In the genomic region with DNA sequence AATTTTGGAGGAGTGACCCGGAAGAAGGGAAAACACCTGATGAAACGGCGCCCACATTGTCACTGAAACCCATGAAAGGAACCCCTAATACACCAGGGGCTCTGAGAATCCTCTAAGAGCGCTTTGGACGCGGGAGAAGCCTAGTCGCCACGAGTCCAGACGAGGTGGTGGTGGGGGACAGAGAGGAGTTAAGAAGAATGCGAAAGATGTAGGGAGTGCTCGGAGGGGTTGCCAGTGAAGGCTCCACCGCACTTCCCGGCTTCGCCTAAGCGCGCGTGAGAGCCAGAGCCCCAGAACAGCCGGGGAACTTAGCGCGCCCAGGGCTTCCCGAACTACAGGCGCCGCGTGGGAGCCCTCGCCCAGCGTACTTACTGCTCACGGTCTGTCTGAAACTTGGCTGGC, we compare ENCODE assay signal across 8 mouse cellular contexts. TPM values are rescaled to one million over a fixed set of nuclear protein-coding genes. Genes with fewer than 3 reads are reported as not detected.
DNase-seq lines count a peak whose midpoint lies in the region; ATAC-seq and TF ChIP-seq lines count a peak whose summit lies in the region.

No protein-coding gene starts in this region.

- H3K4me3 ChIP-seq in E14TG2a.4 (replicated peaks; ENCODE audit: low read length) = peak overlapping the region; percentile 90
- peak overlapping the region; percentile 89 for H3K4me3 ChIP-seq in forebrain, embryonic 15.5 days
- peak overlapping the region; percentile 73 for H3K4me3 ChIP-seq in limb, embryonic 13.5 days
- peak overlapping the region; percentile 66 for H3K4me3 ChIP-seq in neural tube, embryonic 14.5 days (ENCODE audit: low read depth, low read length)

- H3K36me3 ChIP-seq in E14TG2a.4 (ENCODE audit: insufficient read depth, low read length) = no peaks in the 10 kb centered on the region
- H3K36me3 ChIP-seq in forebrain, embryonic 15.5 days = no peaks in the 10 kb centered on the region
- no peaks in the 10 kb centered on the region for H3K36me3 ChIP-seq in limb, embryonic 13.5 days
- H3K36me3 ChIP-seq in neural tube, embryonic 14.5 days (ENCODE audit: control insufficient read depth, insufficient read depth, low read length) = no peaks in the 10 kb centered on the region

- peak overlapping the region; percentile 94 for H3K4me2 ChIP-seq in forebrain, embryonic 15.5 days (replicated peaks)
- peak overlapping the region; percentile 92 for H3K4me2 ChIP-seq in limb, embryonic 13.5 days (replicated peaks)
- H3K4me2 ChIP-seq in neural tube, embryonic 14.5 days (ENCODE audit: low read depth, low read length) = peak overlapping the region; percentile 98

- ATAC-seq in forebrain, embryonic 15.5 days (replicated peaks) = no peak
- ATAC-seq in limb, embryonic 13.5 days (ENCODE audit: low FRiP score, low read depth) = no peak
- no peak for ATAC-seq in neural tube, embryonic 14.5 days (ENCODE audit: low read depth)
- ATAC-seq in CD4-positive, CD25-positive, alpha-beta regulatory T cell, adult 4 months = no peak

- DNase-seq in cerebellum, postnatal 25 days = peak; percentile 25 to 29
- DNase-seq in cerebellum, adult 18-20 months = no peak
- DNase-seq in urinary bladder, postnatal 10 days (ENCODE audit: low spot score) = no peak

- H3K4me1 ChIP-seq in E14TG2a.4 (replicated peaks; ENCODE audit: low read depth, low read length) = peaks cover 36% of the 10 kb centered on the region
- H3K4me1 ChIP-seq in forebrain, embryonic 15.5 days = peaks cover 38% of the 10 kb centered on the region
- peaks cover 34% of the 10 kb centered on the region for H3K4me1 ChIP-seq in limb, embryonic 13.5 days
- peaks cover 14% of the 10 kb centered on the region for H3K4me1 ChIP-seq in neural tube, embryonic 14.5 days (ENCODE audit: control insufficient read depth, insufficient read depth, low read length)

- H3K9ac ChIP-seq in forebrain, embryonic 15.5 days (replicated peaks) = peak overlapping the region; percentile 75
- H3K9ac ChIP-seq in limb, embryonic 13.5 days = peak overlapping the region; percentile 86
- H3K9ac ChIP-seq in neural tube, embryonic 14.5 days (replicated peaks; ENCODE audit: low read depth, low read length) = no peak overlapping the region

- H3K27ac ChIP-seq in forebrain, embryonic 15.5 days (replicated peaks) = peak overlapping the region; percentile 96
- no peak overlapping the region; the same call in 1 of the 2 replicates for H3K27ac ChIP-seq in limb, embryonic 13.5 days
- no peak overlapping the region for H3K27ac ChIP-seq in neural tube, embryonic 14.5 days (ENCODE audit: low read depth, low read length)

- peaks cover 70% of the 10 kb centered on the region for H3K27me3 ChIP-seq in E14TG2a.4 (ENCODE audit: insufficient read depth, low read length)
- peaks cover 12% of the 10 kb centered on the region for H3K27me3 ChIP-seq in forebrain, embryonic 15.5 days
- H3K27me3 ChIP-seq in limb, embryonic 13.5 days = peaks cover 58% of the 10 kb centered on the region
- peaks cover 26% of the 10 kb centered on the region for H3K27me3 ChIP-seq in neural tube, embryonic 14.5 days (ENCODE audit: control insufficient read depth, insufficient read depth, low read length)

- WGBS in forebrain, embryonic 15.5 days = 2% methylated on average over 27 of the region's 27 CpGs
- WGBS in limb, embryonic 13.5 days = under 1% methylated on average over 27 of the region's 27 CpGs
- WGBS in neural tube, embryonic 14.5 days = under 1% methylated on average over 27 of the region's 27 CpGs

- TF ChIP-seq CTCF in E14TG2a.4 (conservative IDR thresholded peaks at IDR 0.05; ENCODE audit: low read length) = no peak

- H3K9me3 ChIP-seq in E14TG2a.4 (ENCODE audit: low read length) = no peaks in the 10 kb centered on the region
- no peaks in the 10 kb centered on the region for H3K9me3 ChIP-seq in forebrain, embryonic 15.5 days
- H3K9me3 ChIP-seq in limb, embryonic 13.5 days = no peaks in the 10 kb centered on the region
- no peaks in the 10 kb centered on the region for H3K9me3 ChIP-seq in neural tube, embryonic 14.5 days (ENCODE audit: control insufficient read depth, low read length)

RNA-seq across cellular contexts. Expression of gene Satb2, which starts 7.7 kb away (rescaled TPM):
- polyA plus RNA-seq in forebrain, embryonic 15.5 days (2015; fragmentation: Nextera tagmentation; extraction: Ambion mirVana) = 46.2 and 62.5 TPM in 2 replicates
- polyA plus RNA-seq in limb, embryonic 13.5 days (2015; fragmentation: Nextera tagmentation; extraction: Ambion mirVana) = 2.1 TPM in 2 replicates
- polyA plus RNA-seq in neural tube, embryonic 14.5 days (2014; fragmentation: Nextera tagmentation; extraction: Ambion mirVana) = 1.7 and 2.7 TPM in 2 replicates
- polyA plus RNA-seq in CD4-positive, CD25-positive, alpha-beta regulatory T cell, adult 4 months (2017; shearing (Covaris generic)) = not detected

Comparison
In these comparisons a context has a peak if more than half of its experiments do, and no peak if none do; other contexts are left out.
1. DNase-seq: peak in cerebellum, postnatal 25 days (2 of 2); none in cerebellum, adult 18-20 months (0 of 2) and urinary bladder, postnatal 10 days (single experiment).
2. RNA of gene Satb2, which starts 7.7 kb away (polyA plus RNA-seq): 46.2 to 62.5 TPM in forebrain, embryonic 15.5 days; 1.7 to 2.7 TPM in neural tube, embryonic 14.5 days, 2.1 TPM in limb, embryonic 13.5 days and not detected in CD4-positive, CD25-positive, alpha-beta regulatory T cell, adult 4 months; every median in the first group is over 10 times any median in the second.
3. Peak in every context shown above with its lines, with median percentiles within 50 percentile points of each other: H3K4me3 ChIP-seq and H3K4me2 ChIP-seq.